ENCODE assay signal across 23 mouse cellular contexts in genomic region chr4:78077499-78077898, GRCm38 (mm10).
DNase-seq lines count a peak whose midpoint lies in the region; ATAC-seq lines count a peak whose summit lies in the region.
"Had no signal": no experiment of that assay in that cellular context is flagged by ENCODE, and none has a peak within 500 bp of the region (broad histone marks: within the 10 kb centered on the region; RNA-seq: fewer than 3 reads in every experiment).

No protein-coding gene starts in this region.

- ATAC-seq in forebrain, embryonic 12.5 days (ENCODE audit: low FRiP score) = peak; percentile 58; the same call in 1 of the 2 replicates
- no peak for ATAC-seq in forebrain, embryonic 11.5 days (replicated peaks; ENCODE audit: low FRiP score)
- no peak for ATAC-seq in midbrain, embryonic 14.5 days (ENCODE audit: low FRiP score, low TSS enrichment)
- ATAC-seq in midbrain, embryonic 11.5 days (ENCODE audit: low FRiP score) = no peak
- peak; percentile 84 for ATAC-seq in forebrain, embryonic 15.5 days (replicated peaks)
- ATAC-seq: CD4-positive, CD25-positive, alpha-beta regulatory T cell, adult 4 months; intestine, embryonic 15.5 days had no signal

- H3K9ac ChIP-seq in forebrain, embryonic 12.5 days = no peak overlapping the region
- H3K9ac ChIP-seq in forebrain, embryonic 11.5 days (ENCODE audit: low read length) = no peak overlapping the region
- H3K9ac ChIP-seq in midbrain, embryonic 14.5 days (replicated peaks; ENCODE audit: low read length) = no peak overlapping the region
- H3K9ac ChIP-seq in midbrain, embryonic 11.5 days (ENCODE audit: low read length) = no peak overlapping the region
- H3K9ac ChIP-seq in forebrain, embryonic 15.5 days (replicated peaks) = no peak overlapping the region
- H3K9ac ChIP-seq: embryonic facial prominence, embryonic 15.5 days; hindbrain, embryonic 12.5 days; intestine, embryonic 15.5 days had no signal

- H3K27me3 ChIP-seq in forebrain, embryonic 12.5 days = no peaks in the 10 kb centered on the region
- H3K27me3 ChIP-seq in forebrain, embryonic 11.5 days (ENCODE audit: control insufficient read depth, insufficient read depth, low read length) = no peaks in the 10 kb centered on the region
- H3K27me3 ChIP-seq in midbrain, embryonic 14.5 days (ENCODE audit: control insufficient read depth, insufficient read depth, low read length) = no peaks in the 10 kb centered on the region
- H3K27me3 ChIP-seq in midbrain, embryonic 11.5 days (ENCODE audit: control insufficient read depth, insufficient read depth, low read length) = no peaks in the 10 kb centered on the region
- no peaks in the 10 kb centered on the region for H3K27me3 ChIP-seq in forebrain, embryonic 15.5 days
- H3K27me3 ChIP-seq: embryonic facial prominence, embryonic 15.5 days; hindbrain, embryonic 12.5 days; intestine, embryonic 15.5 days had no signal

- H3K4me2 ChIP-seq in forebrain, embryonic 12.5 days = no peak overlapping the region
- H3K4me2 ChIP-seq in forebrain, embryonic 11.5 days (ENCODE audit: low read depth, low read length, severe bottlenecking) = no peak overlapping the region
- H3K4me2 ChIP-seq in midbrain, embryonic 14.5 days (ENCODE audit: low read length) = no peak overlapping the region
- H3K4me2 ChIP-seq in midbrain, embryonic 11.5 days = no peak overlapping the region
- no peak overlapping the region for H3K4me2 ChIP-seq in forebrain, embryonic 15.5 days (replicated peaks)
- H3K4me2 ChIP-seq: embryonic facial prominence, embryonic 15.5 days; hindbrain, embryonic 12.5 days; intestine, embryonic 15.5 days had no signal

- intact Hi-C loops in gastrocnemius, postnatal 14 days (cut with DNase I; ENCODE audit: low total_unique reads) = no loop called here

- H3K27ac ChIP-seq in forebrain, embryonic 12.5 days = no peak overlapping the region
- H3K27ac ChIP-seq in forebrain, embryonic 11.5 days (ENCODE audit: low read depth, low read length) = no peak overlapping the region
- no peak overlapping the region for H3K27ac ChIP-seq in midbrain, embryonic 14.5 days (replicated peaks; ENCODE audit: low read depth, low read length)
- no peak overlapping the region for H3K27ac ChIP-seq in midbrain, embryonic 11.5 days (ENCODE audit: low read depth, low read length)
- H3K27ac ChIP-seq in forebrain, embryonic 15.5 days (replicated peaks) = no peak overlapping the region
- H3K27ac ChIP-seq: embryonic facial prominence, embryonic 15.5 days; gastrocnemius, adult 2 months; heart, embryonic 10.5 days; hindbrain, embryonic 12.5 days; intestine, embryonic 15.5 days had no signal

- DNase-seq in forebrain, embryonic 11.5 days (ENCODE audit: low spot score) = no peak
- peak; percentile 31 for DNase-seq in midbrain, embryonic 14.5 days
- no peak for DNase-seq in midbrain, embryonic 11.5 days (ENCODE audit: low spot score, missing footprints)
- no peak for DNase-seq in gastrocnemius, postnatal 14 days
- no peak for DNase-seq in urinary bladder, postnatal 14 days (ENCODE audit: low spot score)
- DNase-seq: adrenal gland, postnatal 10 days; B cell, adult 2 months; cerebellum, adult 2 months; cerebellum, postnatal 10 days; embryo, embryonic 11 days; gastrocnemius, adult 2 months; heart, adult 18-20 months; heart, postnatal 10 days; heart, postnatal 4 days had no signal

- H3K36me3 ChIP-seq in forebrain, embryonic 12.5 days (replicated peaks) = no peaks in the 10 kb centered on the region
- no peaks in the 10 kb centered on the region for H3K36me3 ChIP-seq in forebrain, embryonic 11.5 days (ENCODE audit: control insufficient read depth, insufficient read depth, low read length)
- no peaks in the 10 kb centered on the region for H3K36me3 ChIP-seq in midbrain, embryonic 14.5 days (ENCODE audit: control insufficient read depth, insufficient read depth, low read length)
- H3K36me3 ChIP-seq in midbrain, embryonic 11.5 days (ENCODE audit: control insufficient read depth, insufficient read depth, low read length) = no peaks in the 10 kb centered on the region
- no peaks in the 10 kb centered on the region for H3K36me3 ChIP-seq in forebrain, embryonic 15.5 days
- H3K36me3 ChIP-seq: embryonic facial prominence, embryonic 15.5 days; G1E; heart, embryonic 10.5 days; hindbrain, embryonic 12.5 days; intestine, embryonic 15.5 days had no signal

- H3K4me1 ChIP-seq in forebrain, embryonic 12.5 days = no peaks in the 10 kb centered on the region
- H3K4me1 ChIP-seq in forebrain, embryonic 11.5 days (replicated peaks; ENCODE audit: control insufficient read depth, insufficient read depth, low read length) = no peaks in the 10 kb centered on the region
- H3K4me1 ChIP-seq in midbrain, embryonic 14.5 days (ENCODE audit: control insufficient read depth, insufficient read depth, low read length) = no peaks in the 10 kb centered on the region
- H3K4me1 ChIP-seq in midbrain, embryonic 11.5 days (ENCODE audit: control insufficient read depth, insufficient read depth, low read length) = no peaks in the 10 kb centered on the region
- H3K4me1 ChIP-seq in forebrain, embryonic 15.5 days = no peaks in the 10 kb centered on the region
- H3K4me1 ChIP-seq: embryonic facial prominence, embryonic 15.5 days; heart, embryonic 10.5 days; hindbrain, embryonic 12.5 days; intestine, embryonic 15.5 days had no signal

- H3K4me3 ChIP-seq in forebrain, embryonic 12.5 days (replicated peaks) = no peak overlapping the region
- H3K4me3 ChIP-seq in forebrain, embryonic 11.5 days (ENCODE audit: low read depth, low read length) = no peak overlapping the region
- no peak overlapping the region for H3K4me3 ChIP-seq in midbrain, embryonic 14.5 days (replicated peaks; ENCODE audit: low read depth, low read length)
- H3K4me3 ChIP-seq in midbrain, embryonic 11.5 days (ENCODE audit: low read depth, low read length) = no peak overlapping the region
- no peak overlapping the region for H3K4me3 ChIP-seq in forebrain, embryonic 15.5 days
- H3K4me3 ChIP-seq: embryonic facial prominence, embryonic 15.5 days; erythroblast, embryonic 14.5 days; gastrocnemius, adult 2 months; heart, embryonic 10.5 days; hindbrain, embryonic 12.5 days; intestine, embryonic 15.5 days had no signal

- no peaks in the 10 kb centered on the region for H3K9me3 ChIP-seq in forebrain, embryonic 12.5 days
- no peaks in the 10 kb centered on the region for H3K9me3 ChIP-seq in forebrain, embryonic 11.5 days (ENCODE audit: control insufficient read depth, low read length)
- no peaks in the 10 kb centered on the region for H3K9me3 ChIP-seq in midbrain, embryonic 14.5 days (ENCODE audit: control insufficient read depth, low read length)
- H3K9me3 ChIP-seq in midbrain, embryonic 11.5 days (ENCODE audit: control insufficient read depth, low read length) = no peaks in the 10 kb centered on the region
- no peaks in the 10 kb centered on the region for H3K9me3 ChIP-seq in forebrain, embryonic 15.5 days
- H3K9me3 ChIP-seq: embryonic facial prominence, embryonic 15.5 days; G1E; heart, embryonic 10.5 days; hindbrain, embryonic 12.5 days; intestine, embryonic 15.5 days had no signal

Comparison
In these comparisons a context has a peak if more than half of its experiments do, and no peak if none do; other contexts are left out.
1. ATAC-seq: peak in forebrain, embryonic 12.5 days (single experiment) and forebrain, embryonic 15.5 days (single experiment); none in forebrain, embryonic 11.5 days (single experiment), midbrain, embryonic 14.5 days (single experiment) and midbrain, embryonic 11.5 days (single experiment).